Mouse (Mus musculus): Measurements from ENCODE around the gene Pik3cd. TPM values are rescaled to one million over a fixed set of nuclear protein-coding genes. Genes with fewer than 3 reads are reported as not detected.
"Not testable (repeated sequence)": the region's sequence is repeated elsewhere in the genome, so short reads cannot be mapped to it uniquely, and the experiment has no call there.

Gene Pik3cd
- polyA plus RNA-seq (2015; fragmentation: Nextera tagmentation; extraction: Ambion mirVana) = 3.6 and 3.8 TPM in 2 replicates

GRCm38 (mm10) chr4:149702210-149702979 is at the start of gene Pik3cd:
Gene Pik3cd, minus strand, starts transcription at chr4:149702571.
- Histone ChIP-seq H3K27ac (no peak within 1 kb of the TSS), H3K4me1 (replicated peaks; ENCODE audit: insufficient read depth, low read length) (peaks cover 10% of the 10 kb centered on the region), H3K36me3 (ENCODE audit: insufficient read depth, low read length) (no peaks in the 10 kb centered on the region), H3K9ac (ENCODE audit: low read depth, low read length) (no peak within 1 kb of the TSS), H3K27me3 (ENCODE audit: insufficient read depth, low read length) (no peaks in the 10 kb centered on the region), H3K4me2 (ENCODE audit: low read length) (no peak within 1 kb of the TSS), H3K4me3 (replicated peaks; ENCODE audit: low read depth, low read length) (no peak within 1 kb of the TSS), H3K9me3 (replicated peaks; ENCODE audit: low read length) (no peaks in the 10 kb centered on the region)
- DNase-seq (ENCODE audit: low spot score) (no peak), ATAC-seq (replicated peaks; ENCODE audit: low FRiP score, low read depth) (no peak)
- TF ChIP-seq CTCF (IDR thresholded peaks at IDR 0.05; ENCODE audit: low read depth) = no peak
- 32% methylated on average over 19 of the region's 19 CpGs for WGBS

DNA sequence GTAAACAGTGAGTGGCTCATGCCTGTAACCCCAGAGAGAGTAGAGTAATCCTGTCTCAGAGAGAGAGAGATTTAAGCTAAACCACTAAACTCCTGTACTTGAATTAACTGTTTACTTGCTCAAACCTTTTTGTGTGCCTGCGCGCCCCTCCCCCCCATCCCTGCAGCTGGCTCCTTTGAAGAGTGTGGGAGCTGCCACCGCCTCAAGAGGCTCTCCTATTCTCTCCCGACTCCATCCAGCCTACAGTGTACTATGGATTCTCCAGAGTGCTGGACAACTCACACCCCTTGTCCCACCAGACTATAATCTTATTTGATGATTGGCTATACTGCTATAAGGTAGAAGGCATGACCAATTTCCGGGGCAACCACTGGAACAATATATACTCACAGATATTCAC is 48.3 kb upstream of the Pik3cd start:
- no peak for TF ChIP-seq CTCF (IDR thresholded peaks at IDR 0.05; ENCODE audit: low read depth)

DNA sequence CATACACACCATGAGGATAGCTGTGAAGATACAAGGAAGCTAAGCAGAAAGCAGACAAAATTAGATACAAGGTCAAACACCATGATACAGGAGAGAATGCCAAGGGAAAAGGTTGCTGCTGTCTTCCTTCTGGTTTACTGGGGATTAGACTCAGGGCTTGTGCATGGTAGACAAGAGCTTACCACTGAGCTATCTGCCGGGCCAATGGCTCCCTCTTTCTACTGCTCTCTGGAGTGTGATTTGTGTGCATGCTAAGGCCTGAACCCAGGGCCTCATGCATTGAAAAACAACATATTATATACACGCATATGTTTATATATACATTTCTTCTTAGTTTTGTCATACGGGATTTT is 47.3 kb upstream of the Pik3cd start:
- H3K4me2 ChIP-seq (ENCODE audit: low read length); H3K27me3 ChIP-seq (ENCODE audit: insufficient read depth, low read length); H3K27ac ChIP-seq; H3K9me3 ChIP-seq (replicated peaks; ENCODE audit: low read length); H3K36me3 ChIP-seq (ENCODE audit: insufficient read depth, low read length); ATAC-seq (replicated peaks; ENCODE audit: low FRiP score, low read depth); DNase-seq (ENCODE audit: low spot score); H3K4me3 ChIP-seq (replicated peaks; ENCODE audit: low read depth, low read length); H3K4me1 ChIP-seq (replicated peaks; ENCODE audit: insufficient read depth, low read length); H3K9ac ChIP-seq (ENCODE audit: low read depth, low read length): not testable (repeated sequence)
- WGBS = 93% methylated on average over 3 of the region's 3 CpGs

More for the DNA sequence above, 48.3 kb upstream of the Pik3cd start:
- DNase-seq (ENCODE audit: low spot score) (no peak), ATAC-seq (replicated peaks; ENCODE audit: low FRiP score, low read depth) (no peak)
- Histone ChIP-seq H3K36me3 (ENCODE audit: insufficient read depth, low read length) (0 out of 2 replicates have a peak, but pooled peaks cover under 1% of the 10 kb centered on the region), H3K27ac (no peak overlapping the region), H3K9ac (ENCODE audit: low read depth, low read length) (no peak overlapping the region), H3K27me3 (ENCODE audit: insufficient read depth, low read length) (no peaks in the 10 kb centered on the region), H3K9me3 (replicated peaks; ENCODE audit: low read length) (no peaks in the 10 kb centered on the region), H3K4me3 (replicated peaks; ENCODE audit: low read depth, low read length) (no peak overlapping the region), H3K4me2 (ENCODE audit: low read length) (no peak overlapping the region), H3K4me1 (replicated peaks; ENCODE audit: insufficient read depth, low read length) (no peaks in the 10 kb centered on the region)
- 51% methylated on average over 5 of the region's 5 CpGs for WGBS

DNA sequence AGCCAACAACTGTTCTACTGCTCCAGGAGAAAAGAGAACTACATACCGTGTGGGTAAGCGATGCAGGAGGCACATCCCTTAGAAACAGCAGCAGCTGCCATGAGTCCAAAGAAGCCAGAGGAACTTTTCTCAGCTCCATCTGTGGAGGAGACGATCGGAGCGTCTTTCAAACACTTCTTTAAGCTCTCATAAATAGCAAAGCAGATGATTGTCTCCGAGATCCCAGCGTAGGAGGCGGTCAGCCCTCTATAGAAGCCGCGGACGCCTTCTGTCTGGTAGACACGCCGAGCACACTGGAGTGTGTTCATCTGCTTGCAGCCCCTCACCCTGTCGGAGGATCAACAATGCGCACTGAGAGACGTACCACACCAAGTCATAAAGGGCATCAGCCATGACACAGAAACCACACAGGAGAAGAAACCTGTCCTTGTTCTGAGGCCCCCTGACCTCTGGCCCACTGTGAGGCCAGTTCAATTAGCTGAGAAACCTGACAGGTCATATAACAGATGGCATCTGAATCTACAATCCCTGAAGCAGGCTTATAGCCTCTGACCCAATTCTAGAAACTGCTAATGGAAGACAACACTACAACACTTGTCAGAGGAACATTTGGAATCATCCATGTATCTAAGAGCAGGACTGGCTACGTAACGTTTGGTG is 46.8 kb upstream of the Pik3cd start:
- Histone ChIP-seq H3K9ac (ENCODE audit: low read depth, low read length) (no peak overlapping the region), H3K36me3 (ENCODE audit: insufficient read depth, low read length) (no peaks in the 10 kb centered on the region), H3K9me3 (replicated peaks; ENCODE audit: low read length) (no peaks in the 10 kb centered on the region), H3K27ac (no peak overlapping the region), H3K4me1 (replicated peaks; ENCODE audit: insufficient read depth, low read length) (no peaks in the 10 kb centered on the region), H3K4me2 (ENCODE audit: low read length) (no peak overlapping the region), H3K27me3 (ENCODE audit: insufficient read depth, low read length) (no peaks in the 10 kb centered on the region), H3K4me3 (replicated peaks; ENCODE audit: low read depth, low read length) (no peak overlapping the region)
- 67% methylated on average over 18 of the region's 18 CpGs for WGBS
- DNase-seq (ENCODE audit: low spot score) (no peak), ATAC-seq (replicated peaks; ENCODE audit: low FRiP score, low read depth) (no peak)
- TF ChIP-seq CTCF (IDR thresholded peaks at IDR 0.05; ENCODE audit: low read depth) = no peak

- DNase-seq (ENCODE audit: low spot score) (no peak), ATAC-seq (replicated peaks; ENCODE audit: low FRiP score, low read depth) (no peak)
- H3K9ac ChIP-seq (ENCODE audit: low read depth, low read length) = no peak overlapping the region
- 44% methylated on average over 7 of the region's 7 CpGs for WGBS
- TF ChIP-seq CTCF (IDR thresholded peaks at IDR 0.05; ENCODE audit: low read depth) = no peak
- H3K27me3 ChIP-seq (ENCODE audit: insufficient read depth, low read length) = no peaks in the 10 kb centered on the region
- no peak overlapping the region for H3K4me3 ChIP-seq (replicated peaks; ENCODE audit: low read depth, low read length)
- no peak overlapping the region for H3K4me2 ChIP-seq (ENCODE audit: low read length)
- H3K27ac ChIP-seq = no peak overlapping the region
- no peaks in the 10 kb centered on the region for H3K4me1 ChIP-seq (replicated peaks; ENCODE audit: insufficient read depth, low read length)
- no peaks in the 10 kb centered on the region for H3K9me3 ChIP-seq (replicated peaks; ENCODE audit: low read length)
- no peaks in the 10 kb centered on the region for H3K36me3 ChIP-seq (ENCODE audit: insufficient read depth, low read length)
Observed at GRCm38 (mm10) chr4:149744119-149744518, 41.7 kb upstream of the Pik3cd start.

- Histone ChIP-seq H3K27ac (no peak overlapping the region), H3K4me2 (ENCODE audit: low read length) (no peak overlapping the region), H3K36me3 (ENCODE audit: insufficient read depth, low read length) (no peaks in the 10 kb centered on the region), H3K4me3 (replicated peaks; ENCODE audit: low read depth, low read length) (no peak overlapping the region), H3K27me3 (ENCODE audit: insufficient read depth, low read length) (no peaks in the 10 kb centered on the region), H3K9ac (ENCODE audit: low read depth, low read length) (no peak overlapping the region), H3K4me1 (replicated peaks; ENCODE audit: insufficient read depth, low read length) (peaks cover 4% of the 10 kb centered on the region), H3K9me3 (replicated peaks; ENCODE audit: low read length) (no peaks in the 10 kb centered on the region)
- ATAC-seq (replicated peaks; ENCODE audit: low FRiP score, low read depth) = no peak
- DNase-seq (ENCODE audit: low spot score) = no peak
- no peak for TF ChIP-seq CTCF (IDR thresholded peaks at IDR 0.05; ENCODE audit: low read depth)
- 93% methylated on average over 14 of the region's 14 CpGs for WGBS
Observed at GRCm38 (mm10) chr4:149742011-149742530, 39.7 kb upstream of the Pik3cd start.

Measured in kidney, postnatal 0 days (tissue).